Mouse (Mus musculus) embryonic fibroblast, embryonic 13.5 days (primary cell): ENCODE data around the gene Tnfaip3. TPM values are rescaled to one million over a fixed set of nuclear protein-coding genes. Genes with fewer than 3 reads are reported as not detected.

ENCODE experiments used
- H3K27ac ChIP-seq: 2 replicates; pipeline ENCODE4 v1.5.1; 2012; ENCODE audit warnings: low read length, control low read depth, inconsistent platforms; ENCODE audit not compliant: insufficient read depth
- H3K4me1 ChIP-seq: 2 replicates; pipeline ENCODE4 v1.6.1; 2011; ENCODE audit warnings: low read length; ENCODE audit not compliant: control insufficient read depth, insufficient read depth
- H3K4me3 ChIP-seq: 2 replicates; pipeline ENCODE4 v1.5.1; 2011; ENCODE audit warnings: mild to moderate bottlenecking, control low read depth, low read length; ENCODE audit not compliant: insufficient read depth
- CTCF ChIP-seq: IDR thresholded peaks from 2 replicates; pipeline ENCODE4 v1.5.1; 2011; ENCODE audit warnings: mild to moderate bottlenecking, control low read depth, low read length, moderate library complexity, borderline replicate concordance; ENCODE audit not compliant: insufficient read depth
- POLR2A ChIP-seq: IDR thresholded peaks from 2 replicates; pipeline ENCODE4 v1.6.1; 2011; ENCODE audit warnings: low read depth, mild to moderate bottlenecking, control low read depth, low read length, moderate library complexity
- polyA plus RNA-seq: library from polyadenylated mRNA; stranded (reverse); fragments of >200 nt; gene quantifications from 2 replicates; pipeline ENCODE4 v1.2.4, GENCODE M21; 2011; ENCODE audit warnings: low read depth; ENCODE audit not compliant: missing spikeins, insufficient read length

Gene Tnfaip3
- 7.6 and 8.2 TPM in 2 replicates for polyA plus RNA-seq

DNA sequence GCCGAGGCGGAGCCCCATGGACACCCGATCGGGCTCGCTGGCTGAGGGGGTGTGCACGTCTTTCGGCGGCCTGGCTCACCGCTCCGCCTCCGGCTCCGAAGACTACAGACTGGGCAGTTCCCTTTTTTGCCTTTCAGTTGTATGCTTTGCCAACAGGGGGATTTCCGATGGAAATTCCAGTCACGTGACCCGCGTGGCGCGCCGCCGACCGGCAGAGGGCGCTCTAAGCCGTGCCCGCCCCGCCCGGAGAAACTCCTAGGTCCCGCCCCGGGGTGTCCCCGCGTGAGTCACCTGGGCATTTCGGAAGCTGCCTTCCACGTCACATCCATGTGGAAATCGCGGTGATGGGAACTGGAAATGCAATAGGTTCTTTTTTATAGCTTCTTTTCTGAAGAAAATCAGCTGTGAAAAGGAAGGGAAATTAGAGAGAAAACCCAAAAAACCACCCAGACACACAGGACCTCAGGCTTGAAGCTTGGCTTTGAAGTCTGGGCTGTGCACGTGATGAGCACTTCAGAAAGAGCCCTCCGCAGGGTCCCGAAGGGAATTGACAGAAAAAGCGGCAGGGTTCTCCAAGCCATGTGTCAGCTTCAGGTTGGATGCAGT, at the start of gene Tnfaip3:
Gene Tnfaip3, minus strand, starts transcription at position 401 of the 606 bp plus-strand sequence.
- Histone ChIP-seq H3K4me3 (peak within 1 kb of the TSS; percentile 71), H3K4me1 (no peaks in the 10 kb centered on the region; the same call in 1 of the 2 replicates), H3K27ac (peak within 1 kb of the TSS; percentile 55; the same call in 1 of the 2 replicates)
- peak; percentile 60 for TF ChIP-seq POLR2A
- peak; percentile 80 for TF ChIP-seq CTCF

GRCm38 (mm10) chr10:19064651-19065601, 49.5 kb upstream of the Tnfaip3 start:
- H3K4me1 ChIP-seq: peaks cover 3% of the 10 kb centered on the region; the same call in 1 of the 2 replicates
- H3K4me3 ChIP-seq: no peak overlapping the region
- H3K27ac ChIP-seq: no peak overlapping the region
- TF ChIP-seq CTCF (no peak), POLR2A (no peak)

DNA sequence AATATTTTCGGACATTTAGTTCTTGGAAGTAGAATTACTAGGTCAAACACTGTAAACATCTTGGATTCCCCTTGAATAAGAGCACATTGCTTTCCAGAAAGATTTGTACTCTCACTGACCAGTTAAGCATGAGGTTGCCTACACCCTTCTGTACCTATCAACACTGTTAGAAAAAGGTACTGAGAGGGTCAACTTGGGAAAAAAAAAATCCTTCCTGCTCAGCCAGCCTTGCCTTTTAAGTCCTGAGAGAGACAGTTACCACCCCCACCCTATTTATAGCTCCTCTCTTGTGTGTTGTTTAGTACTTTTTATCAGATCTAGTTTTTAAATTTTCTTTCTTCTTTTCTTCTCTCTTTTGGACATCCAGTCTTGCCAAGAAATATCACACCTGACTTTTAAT, 48.2 kb upstream of the Tnfaip3 start:
- peaks cover 3% of the 10 kb centered on the region; the same call in 1 of the 2 replicates for H3K4me1 ChIP-seq
- no peak overlapping the region for H3K4me3 ChIP-seq
- no peak for TF ChIP-seq POLR2A
- no peak for TF ChIP-seq CTCF
- no peak overlapping the region for H3K27ac ChIP-seq

GRCm38 (mm10) chr10:19063208-19063607, 47.8 kb upstream of the Tnfaip3 start:
- H3K27ac ChIP-seq: no peak overlapping the region

DNA sequence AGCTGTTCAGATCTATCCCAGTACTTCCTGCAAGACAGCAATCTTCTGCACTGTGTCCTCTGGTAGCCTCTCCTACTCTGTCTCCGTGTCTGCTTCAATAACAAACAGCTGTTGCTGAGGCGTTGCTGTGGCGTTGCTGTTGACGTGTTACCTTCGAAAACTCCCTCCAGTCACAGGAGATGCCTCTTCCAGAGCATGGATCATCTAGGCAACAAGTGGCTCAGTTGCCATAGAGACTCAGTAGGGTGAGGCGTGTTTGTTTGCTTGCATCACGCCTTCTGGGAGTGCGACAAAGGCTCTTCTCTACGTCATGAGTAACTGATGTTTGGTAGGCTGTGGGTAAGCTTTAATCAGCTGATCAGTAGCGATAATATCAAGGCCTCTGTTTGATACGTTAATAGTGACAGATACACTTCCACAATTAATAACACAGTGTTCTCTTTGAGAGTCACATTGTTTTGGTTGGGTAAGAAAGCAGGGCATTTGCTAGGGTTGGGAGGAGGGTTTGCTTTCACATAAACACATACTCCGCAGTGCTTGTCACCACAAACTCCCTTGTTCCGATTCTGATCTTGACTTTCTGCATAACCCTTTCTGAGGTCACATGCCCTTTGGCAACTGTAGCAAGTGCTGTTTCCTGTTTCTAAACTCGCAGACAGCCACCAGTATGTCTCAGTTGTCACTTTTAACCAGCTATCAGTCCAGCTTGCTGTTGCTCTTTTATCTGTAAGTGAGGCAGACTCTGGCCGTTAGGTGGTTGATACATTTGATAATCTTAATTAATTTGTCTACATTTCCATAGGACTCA, 46.8 kb upstream of the Tnfaip3 start:
- TF ChIP-seq CTCF (no peak), POLR2A (no peak)
- Histone ChIP-seq H3K4me3 (no peak overlapping the region), H3K27ac (no peak overlapping the region), H3K4me1 (peaks cover 3% of the 10 kb centered on the region; the same call in 1 of the 2 replicates)

More at GRCm38 (mm10) chr10:19063208-19063607, 47.8 kb upstream of the Tnfaip3 start:
- H3K4me3 ChIP-seq: no peak overlapping the region
- peaks cover 3% of the 10 kb centered on the region; the same call in 1 of the 2 replicates for H3K4me1 ChIP-seq
- TF ChIP-seq POLR2A (no peak), CTCF (no peak)

DNA sequence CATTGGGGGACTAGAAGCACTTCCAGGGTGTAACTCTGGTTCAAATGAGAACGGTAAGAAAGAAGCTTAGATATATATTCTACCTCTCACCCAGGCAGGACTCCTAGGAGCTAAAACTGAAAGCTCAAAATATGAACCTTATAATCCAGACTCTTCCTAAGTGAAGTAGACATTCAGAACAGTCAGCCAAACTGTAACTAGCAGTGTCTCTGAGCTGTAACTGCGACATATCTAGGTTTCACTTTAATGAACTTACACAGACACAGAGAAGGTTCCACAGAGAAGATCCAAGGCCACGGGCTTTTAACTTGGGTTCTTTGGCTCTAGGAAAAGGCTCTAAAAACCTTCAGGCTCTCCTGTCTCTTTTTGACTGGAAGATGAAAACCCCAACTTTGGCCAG, 45.7 kb upstream of the Tnfaip3 start:
- Histone ChIP-seq H3K27ac (no peak overlapping the region), H3K4me3 (no peak overlapping the region), H3K4me1 (peaks cover 3% of the 10 kb centered on the region; the same call in 1 of the 2 replicates)
- TF ChIP-seq POLR2A (no peak), CTCF (no peak)

DNA sequence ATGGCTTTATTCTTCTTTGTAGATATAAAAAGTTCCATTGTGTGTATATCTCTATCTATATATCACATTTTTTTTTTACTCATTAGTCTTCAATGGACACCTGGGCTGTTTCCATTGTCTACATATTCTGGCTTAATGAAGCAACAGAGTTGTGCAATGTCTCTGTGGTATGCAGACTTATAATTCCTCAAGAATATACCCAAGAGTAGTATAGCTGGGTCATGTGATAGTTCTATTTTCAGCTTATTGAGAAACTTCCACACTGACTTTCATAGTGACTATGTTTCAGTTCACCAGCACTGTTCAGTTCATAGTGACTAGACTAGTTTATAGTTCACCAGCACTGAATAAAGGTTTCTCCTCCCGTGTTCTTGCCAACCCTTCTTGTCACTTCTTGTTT, 38.1 kb upstream of the Tnfaip3 start:
- Histone ChIP-seq H3K4me3 (no peak overlapping the region), H3K4me1 (no peaks in the 10 kb centered on the region), H3K27ac (no peak overlapping the region)
- no peak for TF ChIP-seq CTCF
- no peak for TF ChIP-seq POLR2A

DNA sequence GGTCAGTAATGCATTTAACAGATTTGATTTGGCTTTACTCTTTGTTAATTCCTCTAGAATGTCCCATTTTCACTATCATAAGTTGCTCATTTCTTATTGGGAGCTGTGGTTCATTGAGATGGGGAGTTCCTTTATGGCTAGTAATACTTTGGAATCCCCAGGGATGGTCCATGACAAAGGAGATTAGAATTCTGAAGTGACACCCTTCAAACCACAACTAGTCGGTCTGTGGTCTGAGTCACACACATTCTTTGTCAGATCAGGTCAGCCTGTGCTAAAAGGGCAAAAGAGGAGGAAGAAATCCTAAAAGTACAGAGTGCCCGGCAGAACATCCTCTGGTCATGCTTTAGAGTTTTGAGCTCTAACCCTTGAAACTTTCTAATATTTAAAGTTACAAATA, 30.5 kb upstream of the Tnfaip3 start:
- TF ChIP-seq CTCF (no peak), POLR2A (no peak)
- Histone ChIP-seq H3K4me1 (peaks cover 10% of the 10 kb centered on the region), H3K4me3 (no peak overlapping the region), H3K27ac (peak overlapping the region; percentile 39; the same call in 1 of the 2 replicates)

GRCm38 (mm10) chr10:19044765-19045516, 29.5 kb upstream of the Tnfaip3 start:
- TF ChIP-seq CTCF: no peak
- no peak for TF ChIP-seq POLR2A
- peaks cover 10% of the 10 kb centered on the region for H3K4me1 ChIP-seq
- H3K4me3 ChIP-seq: no peak overlapping the region
- peak overlapping the region; percentile 39; the same call in 1 of the 2 replicates for H3K27ac ChIP-seq
